Mouse (Mus musculus) neural tube, embryonic 12.5 days (tissue): ENCODE measurements around the gene Lamtor1. TPM values are rescaled to one million over a fixed set of nuclear protein-coding genes. Genes with fewer than 3 reads are reported as not detected.
"Not testable (repeated sequence)": the region's sequence is repeated elsewhere in the genome, so short reads cannot be mapped to it uniquely, and the experiment has no call there.

ENCODE experiments used
- ATAC-seq: fragments of 200-750 bp; cut with Nextera tagmentation; 2 replicates; pipeline ENCODE4 v1.8.0; 2017; ENCODE audit warnings: low read depth, mild to moderate bottlenecking, moderate TSS enrichment, moderate library complexity; ENCODE audit not compliant: low FRiP score
- H3K27ac ChIP-seq: fragments of 300-500 bp; sonication (generic); 2 replicates; pipeline ENCODE4 v1.5.1; 2016
- H3K27me3 ChIP-seq: fragments of 300-500 bp; sonication (generic); replicated peaks from 2 replicates; pipeline ENCODE4 v1.6.1; 2016; ENCODE audit warnings: mild to moderate bottlenecking
- H3K36me3 ChIP-seq: fragments of 300-500 bp; sonication (generic); 2 replicates; pipeline ENCODE4 v1.6.1; 2016; ENCODE audit warnings: mild to moderate bottlenecking
- H3K4me1 ChIP-seq: fragments of 300-500 bp; sonication (generic); 2 replicates; pipeline ENCODE4 v1.6.1; 2016
- H3K4me2 ChIP-seq: fragments of 300-500 bp; sonication (generic); replicated peaks from 2 replicates; pipeline ENCODE4 v1.6.1; 2016; ENCODE audit warnings: mild to moderate bottlenecking
- H3K4me3 ChIP-seq: fragments of 300-500 bp; sonication (generic); 2 replicates; pipeline ENCODE4 v1.5.1; 2016
- H3K9ac ChIP-seq: fragments of 300-500 bp; sonication (generic); 2 replicates; pipeline ENCODE4 v1.6.1; 2016; ENCODE audit warnings: mild to moderate bottlenecking
- H3K9me3 ChIP-seq: fragments of 300-500 bp; sonication (generic); 2 replicates; pipeline ENCODE4 v1.6.1; 2016; ENCODE audit warnings: mild to moderate bottlenecking
- WGBS: fragments of 180-500 bp; shearing (Covaris S2); methylation state at CpG from one replicate; pipeline ENCODE4 v1.1.7; 2016; 5-methylcytosine and 5-hydroxymethylcytosine counted together
- polyA plus RNA-seq: library from polyadenylated mRNA; unstranded; fragments of >200 nt; fragmentation: Nextera tagmentation; extraction: Ambion mirVana; gene quantifications from 2 replicates; pipeline ENCODE4 v1.2.1, GENCODE M21; 2016

The Lamtor1 gene
- polyA plus RNA-seq, 1 experiment from 2014 or later: 134 TPM

DNA sequence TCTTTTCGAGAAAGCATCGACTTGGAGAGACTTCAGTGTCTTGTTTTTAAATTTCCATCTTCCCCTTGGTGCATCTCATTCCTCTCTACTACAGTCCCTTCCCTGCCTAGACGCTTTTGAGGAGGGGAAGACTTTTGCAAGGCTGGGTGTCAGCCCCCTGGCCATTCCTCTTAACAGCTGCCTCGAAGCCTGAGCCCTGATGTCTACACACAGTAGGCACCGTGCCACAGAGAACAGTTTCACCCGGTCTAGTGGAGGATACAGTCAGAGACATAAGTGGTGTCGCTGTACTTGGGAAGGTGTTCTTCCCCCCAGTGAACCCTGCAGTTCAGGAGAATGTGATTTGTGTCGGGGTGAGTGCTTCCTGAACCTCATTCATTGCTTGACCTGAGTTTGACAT is 992 bp downstream of the Lamtor1 start:
- 79% methylated on average over 8 of the region's 8 CpGs for WGBS
- H3K27ac ChIP-seq: no peak overlapping the region

GRCm38 (mm10) chr7:101908367-101908766 is 2.7 kb downstream of the Lamtor1 start:
- 82% methylated on average over 4 of the region's 4 CpGs for WGBS
- peaks cover 44% of the 10 kb centered on the region for H3K36me3 ChIP-seq
- no peaks in the 10 kb centered on the region for H3K9me3 ChIP-seq
- no peak for ATAC-seq
- H3K27ac ChIP-seq: no peak overlapping the region
- no peaks in the 10 kb centered on the region for H3K27me3 ChIP-seq
- no peak overlapping the region for H3K4me3 ChIP-seq
- H3K4me1 ChIP-seq: peaks cover 6% of the 10 kb centered on the region
- H3K9ac ChIP-seq: 0 out of 2 replicates have a peak overlapping the region, but pooled peaks have one; percentile 29
- H3K4me2 ChIP-seq: no peak overlapping the region

More for the DNA sequence above, 992 bp downstream of the Lamtor1 start:
- Histone ChIP-seq H3K36me3 (peaks cover 38% of the 10 kb centered on the region), H3K9ac (peak overlapping the region; percentile 91; the same call in 1 of the 2 replicates), H3K27me3 (no peaks in the 10 kb centered on the region), H3K4me3 (peak overlapping the region; percentile 85), H3K4me2 (peak overlapping the region; percentile 63), H3K4me1 (peaks cover 6% of the 10 kb centered on the region), H3K9me3 (no peaks in the 10 kb centered on the region)
- no peak for ATAC-seq

DNA sequence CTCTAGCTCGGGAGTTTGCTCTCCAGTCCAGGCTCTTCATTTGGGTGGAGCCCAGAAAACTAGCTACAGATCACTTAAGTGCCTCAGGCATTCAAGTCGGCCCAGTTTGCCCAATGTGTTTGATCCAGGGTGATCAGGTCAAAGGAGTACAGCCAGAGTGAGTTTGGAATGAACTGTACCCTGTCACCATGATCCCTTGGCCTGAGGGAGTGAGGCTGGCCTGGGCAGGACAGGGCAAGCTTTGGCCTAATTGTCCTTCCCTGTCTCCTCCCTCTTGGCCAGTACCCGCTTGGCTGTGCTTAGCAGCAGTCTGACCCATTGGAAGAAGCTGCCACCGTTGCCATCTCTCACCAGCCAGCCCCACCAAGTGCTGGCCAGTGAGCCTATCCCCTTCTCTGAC is 4.4 kb downstream of the Lamtor1 start:
- Histone ChIP-seq H3K4me3 (no peak overlapping the region), H3K9me3 (no peaks in the 10 kb centered on the region), H3K4me1 (peaks cover 6% of the 10 kb centered on the region), H3K27ac (no peak overlapping the region), H3K9ac (no peak overlapping the region), H3K27me3 (no peaks in the 10 kb centered on the region), H3K36me3 (peaks cover 52% of the 10 kb centered on the region), H3K4me2 (no peak overlapping the region)
- WGBS: 89% methylated on average over 4 of the region's 4 CpGs
- ATAC-seq: no peak

- Histone ChIP-seq H3K9me3 (no peaks in the 10 kb centered on the region), H3K36me3 (peaks cover 52% of the 10 kb centered on the region), H3K4me2 (no peak overlapping the region), H3K4me3 (no peak overlapping the region), H3K27ac (no peak overlapping the region), H3K9ac (no peak overlapping the region), H3K27me3 (no peaks in the 10 kb centered on the region), H3K4me1 (0 out of 2 replicates have a peak, but pooled peaks cover under 1% of the 10 kb centered on the region)
- ATAC-seq: no peak
- 69% methylated on average over 3 of the region's 3 CpGs for WGBS
These were observed 6.3 kb downstream of the Lamtor1 start for GRCm38 (mm10) chr7:101911982-101912381.

DNA sequence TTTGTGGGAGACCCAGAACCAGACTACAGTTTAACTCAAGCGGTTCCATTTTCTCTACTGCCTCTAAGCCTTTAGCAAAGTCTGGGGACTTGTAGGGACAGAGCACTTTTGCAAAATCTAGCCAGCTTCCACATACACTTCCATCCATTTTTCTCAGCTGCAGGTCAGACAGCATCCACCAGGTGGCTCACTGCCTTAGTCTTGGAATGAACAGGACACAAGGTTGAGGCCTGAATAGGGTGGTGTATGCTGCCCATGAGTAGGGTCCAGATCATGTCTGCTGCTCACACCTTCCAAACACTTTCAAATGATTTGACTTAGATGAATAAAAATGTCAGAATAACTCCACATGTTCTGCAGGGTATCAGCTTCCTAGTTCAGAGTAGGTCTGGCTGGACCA is 12.4 kb downstream of the Lamtor1 start:
- ATAC-seq: peak; percentile 71
- H3K9me3 ChIP-seq: no peaks in the 10 kb centered on the region
- 8% methylated on average over 1 of the region's 1 CpGs for WGBS

GRCm38 (mm10) chr7:101925892-101926291 is 20.2 kb downstream of the Lamtor1 start:
- not testable (repeated sequence) for H3K27ac ChIP-seq, H3K4me3 ChIP-seq, H3K36me3 ChIP-seq, H3K9ac ChIP-seq, H3K4me2 ChIP-seq, H3K9me3 ChIP-seq, ATAC-seq, H3K4me1 ChIP-seq, H3K27me3 ChIP-seq

More for the DNA sequence above, 12.4 kb downstream of the Lamtor1 start:
- Histone ChIP-seq H3K4me2 (no peak overlapping the region), H3K36me3 (peaks cover 11% of the 10 kb centered on the region), H3K27ac (no peak overlapping the region), H3K27me3 (no peaks in the 10 kb centered on the region), H3K4me3 (no peak overlapping the region), H3K4me1 (no peaks in the 10 kb centered on the region), H3K9ac (no peak overlapping the region)

- H3K36me3 ChIP-seq: no peaks in the 10 kb centered on the region
- no peak overlapping the region for H3K27ac ChIP-seq
- no peaks in the 10 kb centered on the region for H3K9me3 ChIP-seq
- 90% methylated on average over 3 of the region's 3 CpGs for WGBS
- H3K4me2 ChIP-seq: no peak overlapping the region
- H3K27me3 ChIP-seq: no peaks in the 10 kb centered on the region
- H3K4me3 ChIP-seq: no peak overlapping the region
- no peak overlapping the region for H3K9ac ChIP-seq
- no peaks in the 10 kb centered on the region for H3K4me1 ChIP-seq
- no peak for ATAC-seq
These were observed 22.4 kb downstream of the Lamtor1 start for GRCm38 (mm10) chr7:101928093-101928492.

DNA sequence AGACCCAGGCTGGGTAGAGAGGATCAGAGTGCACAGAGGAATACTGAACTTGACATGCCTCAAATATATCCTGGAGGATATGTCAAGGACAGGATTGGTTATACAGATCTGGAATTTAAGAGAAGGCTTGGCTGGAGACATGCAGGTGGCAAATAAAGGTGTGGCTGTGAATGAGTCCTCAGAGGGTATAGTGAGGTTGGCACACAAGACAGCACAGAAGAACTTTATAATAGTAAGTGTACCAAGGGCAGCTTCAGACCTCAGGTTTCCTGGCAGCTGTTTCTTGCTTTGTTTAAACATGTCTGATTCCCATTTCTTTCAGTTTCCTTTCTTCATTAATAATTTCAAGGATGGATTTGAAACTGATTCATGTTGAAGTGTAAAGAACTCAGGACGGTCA is 26.8 kb downstream of the Lamtor1 start:
- Histone ChIP-seq H3K9ac (no peak overlapping the region), H3K36me3 (no peaks in the 10 kb centered on the region), H3K9me3 (no peaks in the 10 kb centered on the region), H3K4me1 (peaks cover 15% of the 10 kb centered on the region), H3K27me3 (no peaks in the 10 kb centered on the region), H3K27ac (no peak overlapping the region), H3K4me3 (no peak overlapping the region), H3K4me2 (peak overlapping the region; percentile 63)
- 91% methylated on average over 1 of the region's 1 CpGs for WGBS
- no peak for ATAC-seq

DNA sequence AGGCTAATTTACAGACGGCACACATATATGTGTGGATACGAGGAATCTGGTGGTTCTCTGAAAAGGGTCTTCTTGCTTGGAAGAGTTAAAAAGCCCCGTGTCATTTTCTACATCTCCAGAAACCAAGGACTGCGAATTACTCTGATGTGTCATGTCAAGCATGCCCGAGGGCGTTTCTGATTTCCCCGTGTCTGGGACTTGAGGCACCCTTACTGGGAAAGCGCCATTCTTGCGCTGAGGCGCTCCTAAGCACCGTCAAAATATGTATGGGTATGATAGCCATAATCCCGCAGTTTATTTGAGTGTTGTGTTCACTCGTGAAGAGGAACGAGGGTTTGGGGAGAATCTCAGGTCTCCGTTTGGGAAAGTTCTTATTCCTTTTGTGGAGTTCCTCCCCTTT is 27.6 kb downstream of the Lamtor1 start:
- H3K27me3 ChIP-seq: no peaks in the 10 kb centered on the region
- H3K27ac ChIP-seq: no peak overlapping the region
- no peaks in the 10 kb centered on the region for H3K36me3 ChIP-seq
- H3K4me2 ChIP-seq: peak overlapping the region; percentile 63
- WGBS: 8% methylated on average over 15 of the region's 15 CpGs
- peak; percentile 49; the same call in 1 of the 2 replicates for ATAC-seq
- H3K4me1 ChIP-seq: peaks cover 15% of the 10 kb centered on the region
- H3K4me3 ChIP-seq: peak overlapping the region; percentile 85
- H3K9me3 ChIP-seq: no peaks in the 10 kb centered on the region
- H3K9ac ChIP-seq: peak overlapping the region; percentile 62

- Histone ChIP-seq H3K9me3 (no peaks in the 10 kb centered on the region), H3K4me2 (peak within 1 kb of the TSS; percentile 63), H3K4me1 (peaks cover 15% of the 10 kb centered on the region), H3K27me3 (no peaks in the 10 kb centered on the region), H3K9ac (peak within 1 kb of the TSS; percentile 71), H3K36me3 (0 out of 2 replicates have a peak, but pooled peaks cover 2% of the 10 kb centered on the region), H3K4me3 (peak within 1 kb of the TSS; percentile 85), H3K27ac (0 out of 2 replicates have a peak within 1 kb of the TSS, but pooled peaks have one; percentile 21)
- peak; percentile 98 for ATAC-seq
- WGBS: under 1% methylated on average over 40 of the region's 40 CpGs
These were observed 28.1 kb downstream of the Lamtor1 start, which contains the start of the genes Lrrc51 and Numa1 for GRCm38 (mm10) chr7:101933751-101934240. Lrrc51 (minus strand) TSS chr7:101933895. Numa1 (plus strand) TSS chr7:101934111.

DNA sequence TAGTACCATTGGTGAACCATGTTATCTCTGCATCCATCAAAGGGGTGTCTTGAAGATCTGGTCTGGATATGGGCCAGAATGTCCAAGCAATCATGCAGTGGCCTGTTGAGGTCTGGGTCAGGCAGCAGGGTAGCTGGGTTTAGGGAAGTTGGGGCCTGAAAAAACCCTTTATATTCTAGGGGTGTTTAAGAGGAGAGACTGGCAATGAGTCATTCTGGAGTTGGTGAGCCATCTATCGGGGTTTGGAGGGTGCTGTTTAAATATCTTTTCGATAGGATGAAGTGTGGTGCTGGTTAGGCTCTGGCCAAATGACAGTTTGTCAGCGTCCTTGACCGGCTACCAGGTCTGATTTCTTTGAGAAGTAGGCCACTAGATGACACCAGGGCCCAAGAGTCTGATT is 30.3 kb downstream of the Lamtor1 start:
- no peak for ATAC-seq
- WGBS: 99% methylated on average over 4 of the region's 4 CpGs

DNA sequence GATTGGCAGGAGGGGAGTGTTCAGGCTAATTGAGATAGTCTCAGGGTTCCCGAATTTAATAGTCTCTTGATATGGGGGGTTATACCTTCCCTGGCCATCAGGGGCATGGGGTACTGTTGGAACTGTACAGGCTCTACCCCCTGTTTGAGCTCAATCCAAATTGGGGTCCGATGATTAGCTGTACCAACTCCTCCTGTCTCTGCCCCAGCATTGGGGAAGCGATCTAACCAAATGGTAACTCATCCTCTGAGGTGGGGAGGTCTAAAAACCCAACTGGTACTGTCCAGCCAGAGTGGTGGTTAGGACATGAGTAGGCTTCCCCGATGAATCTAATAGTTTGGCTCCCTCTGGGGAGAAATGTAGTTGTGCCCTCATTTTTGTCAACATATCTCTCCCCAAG is 31.3 kb downstream of the Lamtor1 start:
- Histone ChIP-seq H3K27ac (no peak overlapping the region), H3K36me3 (0 out of 2 replicates have a peak, but pooled peaks cover 2% of the 10 kb centered on the region), H3K9me3 (no peaks in the 10 kb centered on the region), H3K9ac (no peak overlapping the region), H3K27me3 (no peaks in the 10 kb centered on the region), H3K4me1 (peaks cover 15% of the 10 kb centered on the region), H3K4me3 (no peak overlapping the region), H3K4me2 (no peak overlapping the region)
- ATAC-seq: no peak
- WGBS: 97% methylated on average over 4 of the region's 4 CpGs

More for the DNA sequence above, 30.3 kb downstream of the Lamtor1 start:
- Histone ChIP-seq H3K27me3 (no peaks in the 10 kb centered on the region), H3K36me3 (0 out of 2 replicates have a peak, but pooled peaks cover 2% of the 10 kb centered on the region), H3K4me1 (peaks cover 15% of the 10 kb centered on the region), H3K9ac (no peak overlapping the region), H3K4me2 (no peak overlapping the region), H3K27ac (no peak overlapping the region), H3K4me3 (no peak overlapping the region), H3K9me3 (no peaks in the 10 kb centered on the region)

- Histone ChIP-seq H3K9me3 (no peaks in the 10 kb centered on the region), H3K4me3 (no peak overlapping the region), H3K4me1 (peaks cover 15% of the 10 kb centered on the region), H3K27me3 (no peaks in the 10 kb centered on the region), H3K4me2 (no peak overlapping the region), H3K9ac (no peak overlapping the region), H3K27ac (no peak overlapping the region), H3K36me3 (0 out of 2 replicates have a peak, but pooled peaks cover 2% of the 10 kb centered on the region)
- ATAC-seq: no peak
- WGBS: 93% methylated on average over 4 of the region's 4 CpGs
These were observed 31.9 kb downstream of the Lamtor1 start for GRCm38 (mm10) chr7:101937569-101937968.
